Mouse (Mus musculus) lung, embryonic 14.5 days (tissue): ENCODE data around the gene Cntnap2. TPM values are rescaled to one million over a fixed set of nuclear protein-coding genes. Genes with fewer than 3 reads are reported as not detected.

Experiments
- ATAC-seq: fragments of 200-750 bp; cut with Nextera tagmentation; 2 replicates; pipeline ENCODE4 v1.8.0; 2017; ENCODE audit warnings: mild to moderate bottlenecking, moderate TSS enrichment, moderate library complexity; ENCODE audit not compliant: insufficient read depth
- DNase-seq: peaks from one replicate; pipeline ENCODE4 v3.0.0-alpha.2; 2015
- H3K27ac ChIP-seq: fragments of 300-500 bp; sonication (generic); 2 replicates; pipeline ENCODE4 v1.5.1; 2014; ENCODE audit warnings: low read depth, mild to moderate bottlenecking, moderate library complexity
- H3K27me3 ChIP-seq: fragments of 300-500 bp; sonication (generic); 2 replicates; pipeline ENCODE4 v1.6.1; 2014; ENCODE audit warnings: low read length, control low read depth; ENCODE audit not compliant: insufficient read depth
- H3K36me3 ChIP-seq: fragments of 300-500 bp; sonication (generic); 2 replicates; pipeline ENCODE4 v1.6.1; 2014; ENCODE audit warnings: control low read depth; ENCODE audit not compliant: insufficient read depth
- H3K4me1 ChIP-seq: fragments of 300-500 bp; sonication (generic); 2 replicates; pipeline ENCODE4 v1.6.1; 2014; ENCODE audit warnings: antibody characterized with exemption, control low read depth; ENCODE audit not compliant: insufficient read depth
- H3K4me2 ChIP-seq: fragments of 300-500 bp; sonication (generic); 2 replicates; pipeline ENCODE4 v1.6.1; 2014; ENCODE audit warnings: mild to moderate bottlenecking
- H3K4me3 ChIP-seq: fragments of 300-500 bp; sonication (generic); 2 replicates; pipeline ENCODE4 v1.5.1; 2014; ENCODE audit warnings: low read depth, low read length
- H3K9ac ChIP-seq: fragments of 300-500 bp; sonication (generic); 2 replicates; pipeline ENCODE4 v1.6.1; 2014
- H3K9me3 ChIP-seq: fragments of 300-500 bp; sonication (generic); 2 replicates; pipeline ENCODE4 v1.6.1; 2016; ENCODE audit warnings: low read depth, low read length, control low read depth
- CTCF ChIP-seq: IDR thresholded peaks from 2 replicates; pipeline ENCODE4 v1.5.1; 2016; ENCODE audit warnings: antibody characterized with exemption, low read depth
- WGBS: fragments of 180-500 bp; shearing (Covaris S2); extraction: QIAGEN DNeasy Blood & Tissue Kit; methylation state at CpG from one replicate; pipeline ENCODE4 v1.1.7; 2014; 5-methylcytosine and 5-hydroxymethylcytosine counted together
- polyA plus RNA-seq: library from polyadenylated mRNA; unstranded; fragments of >200 nt; fragmentation: Nextera tagmentation; extraction: Ambion mirVana; gene quantifications from 2 replicates; pipeline ENCODE4 v1.2.1, GENCODE M21; 2014

Cntnap2 gene
- polyA plus RNA-seq, 1 experiment from 2014 or later = 1.0 TPM

- H3K9me3 ChIP-seq = no peaks in the 10 kb centered on the region
- no peak for ATAC-seq
- 67% methylated on average over 2 of the region's 2 CpGs for WGBS
- no peak overlapping the region for H3K9ac ChIP-seq
- H3K4me2 ChIP-seq = no peak overlapping the region
- DNase-seq = no peak
- H3K4me1 ChIP-seq = no peaks in the 10 kb centered on the region
- no peaks in the 10 kb centered on the region for H3K27me3 ChIP-seq
- no peak overlapping the region for H3K27ac ChIP-seq
- H3K4me3 ChIP-seq = no peak overlapping the region
- no peak for TF ChIP-seq CTCF
- no peaks in the 10 kb centered on the region for H3K36me3 ChIP-seq
These were observed 1904.1 kb downstream of the Cntnap2 start for GRCm38 (mm10) chr6:46963261-46963660.

- H3K4me3 ChIP-seq = no peak overlapping the region
- H3K9me3 ChIP-seq = no peaks in the 10 kb centered on the region
- H3K4me2 ChIP-seq = no peak overlapping the region
- H3K36me3 ChIP-seq = no peaks in the 10 kb centered on the region
- no peaks in the 10 kb centered on the region for H3K27me3 ChIP-seq
- DNase-seq = no peak
- no peaks in the 10 kb centered on the region for H3K4me1 ChIP-seq
- no peak for ATAC-seq
- no peak overlapping the region for H3K9ac ChIP-seq
- WGBS = 84% methylated on average over 3 of the region's 3 CpGs
- no peak overlapping the region for H3K27ac ChIP-seq
- no peak for TF ChIP-seq CTCF
These were observed 1904.5 kb downstream of the Cntnap2 start for GRCm38 (mm10) chr6:46963693-46964092.

- Histone ChIP-seq H3K27me3 (no peaks in the 10 kb centered on the region), H3K9me3 (no peaks in the 10 kb centered on the region), H3K27ac (no peak overlapping the region), H3K4me3 (no peak overlapping the region), H3K4me2 (no peak overlapping the region), H3K4me1 (no peaks in the 10 kb centered on the region), H3K36me3 (no peaks in the 10 kb centered on the region), H3K9ac (no peak overlapping the region)
- DNase-seq (peak; percentile 37), ATAC-seq (no peak)
- WGBS = 67% methylated on average over 2 of the region's 2 CpGs
- no peak for TF ChIP-seq CTCF
These were observed 1913.5 kb downstream of the Cntnap2 start for GRCm38 (mm10) chr6:46972640-46973039.

GRCm38 (mm10) chr6:46996010-46996602 is 1936.9 kb downstream of the Cntnap2 start:
- WGBS = 87% methylated on average over 6 of the region's 6 CpGs
- no peak for TF ChIP-seq CTCF
- DNase-seq = no peak
- Histone ChIP-seq H3K4me3 (no peak overlapping the region), H3K9ac (no peak overlapping the region), H3K4me1 (no peaks in the 10 kb centered on the region), H3K4me2 (no peak overlapping the region), H3K9me3 (no peaks in the 10 kb centered on the region), H3K36me3 (no peaks in the 10 kb centered on the region), H3K27me3 (no peaks in the 10 kb centered on the region), H3K27ac (no peak overlapping the region)
- ATAC-seq = no peak

GRCm38 (mm10) chr6:47004430-47004829 is 1945.3 kb downstream of the Cntnap2 start:
- 38% methylated on average over 3 of the region's 3 CpGs for WGBS
- no peaks in the 10 kb centered on the region for H3K36me3 ChIP-seq
- no peak overlapping the region for H3K27ac ChIP-seq
- no peak overlapping the region for H3K9ac ChIP-seq
- no peak for TF ChIP-seq CTCF
- H3K27me3 ChIP-seq = no peaks in the 10 kb centered on the region
- no peaks in the 10 kb centered on the region for H3K9me3 ChIP-seq
- H3K4me3 ChIP-seq = no peak overlapping the region
- DNase-seq (no peak), ATAC-seq (no peak)
- no peak overlapping the region for H3K4me2 ChIP-seq
- H3K4me1 ChIP-seq = no peaks in the 10 kb centered on the region

GRCm38 (mm10) chr6:47012933-47013332 is 1953.8 kb downstream of the Cntnap2 start:
- no peaks in the 10 kb centered on the region for H3K27me3 ChIP-seq
- no peaks in the 10 kb centered on the region for H3K4me1 ChIP-seq
- no peak overlapping the region for H3K27ac ChIP-seq
- DNase-seq = no peak
- no peaks in the 10 kb centered on the region for H3K9me3 ChIP-seq
- 85% methylated on average over 4 of the region's 4 CpGs for WGBS
- H3K36me3 ChIP-seq = no peaks in the 10 kb centered on the region
- no peak overlapping the region for H3K9ac ChIP-seq
- H3K4me2 ChIP-seq = no peak overlapping the region
- ATAC-seq = no peak
- no peak overlapping the region for H3K4me3 ChIP-seq
- TF ChIP-seq CTCF = no peak

- peak; percentile 95 for DNase-seq
- Histone ChIP-seq H3K4me1 (no peaks in the 10 kb centered on the region), H3K9me3 (no peaks in the 10 kb centered on the region), H3K4me3 (no peak overlapping the region), H3K36me3 (no peaks in the 10 kb centered on the region), H3K27me3 (no peaks in the 10 kb centered on the region), H3K9ac (no peak overlapping the region), H3K4me2 (no peak overlapping the region), H3K27ac (no peak overlapping the region)
- WGBS = 7% methylated on average over 4 of the region's 4 CpGs
- TF ChIP-seq CTCF = peak; percentile 80
- peak; percentile 86 for ATAC-seq
These were observed 1954.4 kb downstream of the Cntnap2 start for GRCm38 (mm10) chr6:47013535-47013934.
